Mouse (Mus musculus) G1E (cell line): ENCODE results near the gene Snrk. TPM values are rescaled to one million over a fixed set of nuclear protein-coding genes. Genes with fewer than 3 reads are reported as not detected.

Source experiments
- ATAC-seq: 2 replicates; pipeline ENCODE4 v1.8.0; 2016; ENCODE audit warnings: mild to moderate bottlenecking; ENCODE audit not compliant: insufficient number of reproducible peaks, poor library complexity, low FRiP score, severe bottlenecking; ENCODE audit errors: extremely low read depth
- DNase-seq: peaks from one replicate; pipeline ENCODE4 v3.0.0; 2012; ENCODE audit warnings: low spot score
- H3K27me3 ChIP-seq: 2 replicates; pipeline ENCODE4 v1.6.1; 2012; ENCODE audit warnings: mild to moderate bottlenecking, low read length, inconsistent platforms; ENCODE audit not compliant: insufficient read depth
- H3K36me3 ChIP-seq: replicated peaks from 2 replicates; pipeline ENCODE3; 2012; ENCODE audit warnings: mild to moderate bottlenecking, inconsistent platforms
- H3K4me1 ChIP-seq: 2 replicates; pipeline ENCODE4 v1.6.1; 2012; ENCODE audit warnings: low read depth, low read length, inconsistent platforms, mixed read lengths; ENCODE audit not compliant: insufficient read depth
- H3K4me3 ChIP-seq: 2 replicates; pipeline ENCODE4 v1.5.1; 2012; ENCODE audit warnings: low read depth, mild to moderate bottlenecking, inconsistent platforms, low read length, moderate library complexity, mixed read lengths
- H3K9me3 ChIP-seq: replicated peaks from 2 replicates; pipeline ENCODE4 v1.6.1; 2012; ENCODE audit warnings: inconsistent platforms
- CTCF ChIP-seq: IDR thresholded peaks from 2 replicates; pipeline ENCODE4 v1.5.1; 2012; ENCODE audit warnings: low read depth, low read length, inconsistent platforms, mixed read lengths
- GATA1 ChIP-seq: IDR thresholded peaks from 2 replicates; pipeline ENCODE4 v1.6.1; 2012; ENCODE audit warnings: borderline replicate concordance, low read length, inconsistent platforms, mixed read lengths
- GATA2 ChIP-seq: IDR thresholded peaks from 2 replicates; pipeline ENCODE4 v1.6.1; 2012; ENCODE audit warnings: low read depth, low read length, inconsistent platforms, borderline replicate concordance
- POLR2AphosphoS5 ChIP-seq: IDR thresholded peaks from 2 replicates; pipeline ENCODE4 v1.6.1; 2012; ENCODE audit warnings: low read depth, low read length, inconsistent platforms; ENCODE audit not compliant: insufficient replicate concordance
- TAL1 ChIP-seq: conservative IDR thresholded peaks from 2 replicates; pipeline ENCODE4 v1.6.1; 2012; ENCODE audit warnings: low read depth, low read length, inconsistent platforms, mixed read lengths
- polyA plus RNA-seq: library from polyadenylated mRNA; stranded (reverse); fragments of >175 nt; gene quantifications from 2 replicates; pipeline ENCODE4 v1.2.3, GENCODE M21; 2012
- total RNA-seq, 2 experiments: library from RNA; stranded (forward) in 1 of 2; stranded (reverse) in 1 of 2; fragments of 200-1000 nt in 1 of 2; fragments of >200 nt in 1 of 2; fragmentation: Nextera tagmentation in 1 of 2; gene quantifications; 2 replicates each; pipeline ENCODE4 v1.2.3; 2014 to 2017

Gene Snrk
- total and polyA plus RNA-seq, 3 experiments: 27.8 to 37.2 (median 29.5) TPM

DNA sequence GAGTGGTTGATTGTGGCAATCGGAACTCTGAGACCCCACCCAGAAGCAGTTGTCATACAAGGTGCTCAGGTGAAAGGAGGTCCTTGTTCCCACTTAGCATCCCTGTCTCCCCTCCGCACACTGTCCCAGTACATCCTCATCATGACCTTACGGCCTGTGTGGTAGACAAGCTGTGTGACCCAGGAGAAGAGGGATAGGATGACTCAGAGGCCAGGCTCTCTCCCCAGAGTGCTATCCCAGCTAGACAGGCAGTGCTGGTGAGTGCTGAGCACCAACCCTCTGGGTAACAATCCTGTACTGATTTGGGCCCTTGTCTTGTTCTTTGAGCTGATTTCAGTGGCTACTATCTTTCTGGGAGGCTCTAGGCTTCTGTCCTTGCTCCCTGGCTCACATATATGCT is 81.6 kb downstream of the Snrk start:
- TF ChIP-seq TAL1: no peak
- no peak for TF ChIP-seq GATA2
- TF ChIP-seq CTCF: no peak
- no peak for TF ChIP-seq GATA1
- TF ChIP-seq POLR2AphosphoS5: no peak
- no peak for DNase-seq
- H3K4me1 ChIP-seq: no peaks in the 10 kb centered on the region
- H3K36me3 ChIP-seq: no peaks in the 10 kb centered on the region
- H3K4me3 ChIP-seq: no peak overlapping the region
- peaks cover 3% of the 10 kb centered on the region; the same call in 1 of the 2 replicates for H3K27me3 ChIP-seq
- ATAC-seq: no peak
- no peaks in the 10 kb centered on the region for H3K9me3 ChIP-seq

DNA sequence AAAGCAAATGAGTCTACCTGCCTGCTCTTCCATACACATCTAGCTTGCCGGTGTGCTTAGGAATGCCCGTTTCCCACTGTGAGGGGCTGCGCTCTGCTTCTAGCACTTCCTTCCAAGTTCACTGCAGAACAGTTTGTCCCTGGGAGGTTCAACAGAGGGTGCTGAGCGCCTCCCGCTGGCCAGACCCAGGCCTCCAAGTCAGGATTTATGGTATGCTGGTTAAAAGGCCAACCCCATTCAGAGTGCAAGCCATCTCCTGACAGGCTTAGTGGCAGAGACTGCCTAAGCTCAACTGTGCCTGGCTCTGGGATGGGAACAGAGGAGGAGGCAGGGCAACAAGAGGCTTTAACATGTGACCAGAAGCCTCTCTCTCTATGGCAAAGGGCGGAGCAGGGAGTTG is 82.2 kb downstream of the Snrk start:
- ATAC-seq (no peak), DNase-seq (no peak)
- no peak for TF ChIP-seq POLR2AphosphoS5
- TF ChIP-seq TAL1: no peak
- TF ChIP-seq GATA2: no peak
- no peak for TF ChIP-seq CTCF
- TF ChIP-seq GATA1: no peak
- Histone ChIP-seq H3K4me3 (no peak overlapping the region), H3K4me1 (no peaks in the 10 kb centered on the region), H3K9me3 (no peaks in the 10 kb centered on the region), H3K27me3 (peaks cover 3% of the 10 kb centered on the region; the same call in 1 of the 2 replicates), H3K36me3 (no peaks in the 10 kb centered on the region)

DNA sequence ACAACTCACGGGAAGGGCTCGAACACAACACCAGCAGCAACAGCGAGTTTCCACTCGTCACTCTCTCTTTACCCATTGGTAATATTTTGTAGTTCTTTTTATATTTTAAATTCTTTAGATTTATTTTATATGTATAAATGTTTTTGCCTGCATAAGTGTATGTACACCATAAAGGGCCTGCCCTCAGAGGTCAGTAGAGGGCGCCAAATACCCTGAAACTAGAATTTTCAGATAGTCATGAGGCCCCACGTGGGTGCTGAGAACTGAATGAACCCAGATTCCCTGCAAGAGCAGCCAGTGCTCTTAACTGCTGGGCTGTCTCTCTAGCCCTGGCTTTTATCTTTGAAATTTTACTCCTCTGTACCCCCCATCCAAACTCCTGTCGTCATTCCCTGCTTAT is 87.4 kb downstream of the Snrk start:
- no peak for TF ChIP-seq CTCF
- TF ChIP-seq TAL1: no peak
- TF ChIP-seq GATA1: no peak
- no peak for TF ChIP-seq GATA2
- no peak for TF ChIP-seq POLR2AphosphoS5
- DNase-seq (no peak), ATAC-seq (no peak)

DNA sequence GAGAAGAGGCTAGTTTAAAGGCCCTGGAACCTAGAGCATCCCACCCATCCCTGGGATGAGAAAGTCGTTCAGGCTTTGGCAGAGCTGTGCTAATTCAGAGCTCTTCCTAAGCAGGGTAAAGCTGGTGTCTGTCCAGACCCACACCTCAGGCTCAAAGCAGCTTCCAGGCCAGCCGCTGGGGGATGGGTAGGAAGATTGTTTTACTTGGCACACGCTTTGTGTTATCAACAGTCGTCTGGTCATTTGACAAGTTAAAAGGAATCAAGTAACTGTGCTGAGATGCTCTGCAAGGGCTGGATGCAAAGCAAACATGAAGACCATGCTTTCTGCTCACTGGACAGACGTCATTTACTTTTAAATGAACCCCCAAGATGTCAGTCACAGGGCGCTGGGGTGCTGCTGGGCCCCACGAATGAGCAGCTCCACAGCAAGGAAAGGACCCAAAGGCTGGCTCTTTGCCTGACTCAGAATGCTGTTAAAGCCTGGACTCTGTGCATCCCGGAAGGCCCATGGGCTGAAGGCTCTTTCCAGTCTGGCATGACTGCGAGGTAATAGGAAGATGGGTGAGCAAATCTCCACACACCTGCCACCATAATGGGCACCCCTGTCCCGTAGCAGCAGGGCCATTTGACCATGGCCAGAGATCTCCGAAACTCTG is 88.6 kb downstream of the Snrk start:
- no peak for DNase-seq
- TF ChIP-seq TAL1 (no peak), CTCF (no peak), GATA1 (no peak), GATA2 (no peak), POLR2AphosphoS5 (no peak)
- ATAC-seq: no peak
- H3K27me3 ChIP-seq: no peaks in the 10 kb centered on the region
- H3K4me3 ChIP-seq: no peak overlapping the region
- H3K9me3 ChIP-seq: no peaks in the 10 kb centered on the region
- H3K36me3 ChIP-seq: no peaks in the 10 kb centered on the region
- H3K4me1 ChIP-seq: no peaks in the 10 kb centered on the region

More for the DNA sequence above, 87.4 kb downstream of the Snrk start:
- H3K36me3 ChIP-seq: no peaks in the 10 kb centered on the region
- H3K9me3 ChIP-seq: no peaks in the 10 kb centered on the region
- no peaks in the 10 kb centered on the region for H3K4me1 ChIP-seq
- H3K4me3 ChIP-seq: no peak overlapping the region
- H3K27me3 ChIP-seq: peaks cover 3% of the 10 kb centered on the region; the same call in 1 of the 2 replicates

DNA sequence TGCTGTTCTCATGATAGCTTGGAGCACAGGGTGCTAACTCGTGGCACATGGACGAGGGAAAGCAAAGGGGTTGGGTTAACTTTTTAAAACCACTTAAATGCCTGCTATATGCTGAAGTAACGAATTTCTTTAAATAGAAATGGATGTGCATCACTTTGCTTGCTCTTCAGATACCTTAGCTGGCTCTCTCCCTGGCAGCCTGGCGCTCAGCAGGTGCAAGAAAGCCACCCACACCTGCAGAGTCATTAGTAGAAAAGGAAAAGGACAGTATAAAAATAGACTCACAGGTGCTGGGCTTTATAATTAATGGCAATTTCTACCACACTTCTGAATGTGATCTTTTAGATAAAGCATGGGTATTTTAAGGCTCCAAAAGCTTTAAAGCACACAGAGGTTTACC is 91.2 kb downstream of the Snrk start:
- no peak for TF ChIP-seq POLR2AphosphoS5
- no peak for TF ChIP-seq TAL1
- no peak for TF ChIP-seq GATA2
- no peak for TF ChIP-seq CTCF
- TF ChIP-seq GATA1: no peak
- no peaks in the 10 kb centered on the region for H3K27me3 ChIP-seq
- H3K36me3 ChIP-seq: no peaks in the 10 kb centered on the region
- H3K9me3 ChIP-seq: no peaks in the 10 kb centered on the region
- no peak for DNase-seq
- no peak for ATAC-seq
- H3K4me1 ChIP-seq: no peaks in the 10 kb centered on the region
- H3K4me3 ChIP-seq: no peak overlapping the region

DNA sequence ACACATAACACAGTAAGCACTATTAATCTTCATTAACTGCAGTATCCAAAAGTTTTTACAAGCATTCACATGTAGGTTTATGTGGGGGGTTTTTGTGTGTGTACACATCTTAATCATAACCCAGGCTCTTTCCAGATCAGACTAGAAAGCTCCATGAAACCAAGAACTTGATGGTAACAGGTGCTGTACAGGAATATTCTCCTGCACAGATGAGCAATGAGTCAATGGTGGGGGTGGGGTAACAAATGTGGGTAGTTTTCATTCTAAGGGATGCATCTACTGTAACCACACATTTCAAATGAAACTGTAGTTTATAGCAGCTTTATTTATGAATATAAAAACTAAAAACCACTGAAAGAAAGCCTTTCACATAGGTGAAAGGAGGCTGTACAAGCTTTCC is 98.1 kb downstream of the Snrk start:
- TF ChIP-seq CTCF (no peak), GATA1 (no peak), TAL1 (no peak), POLR2AphosphoS5 (no peak), GATA2 (no peak)
- Histone ChIP-seq H3K4me1 (no peaks in the 10 kb centered on the region), H3K9me3 (no peaks in the 10 kb centered on the region), H3K36me3 (no peaks in the 10 kb centered on the region), H3K4me3 (no peak overlapping the region), H3K27me3 (peaks cover 3% of the 10 kb centered on the region; the same call in 1 of the 2 replicates)
- no peak for DNase-seq
- ATAC-seq: no peak

DNA sequence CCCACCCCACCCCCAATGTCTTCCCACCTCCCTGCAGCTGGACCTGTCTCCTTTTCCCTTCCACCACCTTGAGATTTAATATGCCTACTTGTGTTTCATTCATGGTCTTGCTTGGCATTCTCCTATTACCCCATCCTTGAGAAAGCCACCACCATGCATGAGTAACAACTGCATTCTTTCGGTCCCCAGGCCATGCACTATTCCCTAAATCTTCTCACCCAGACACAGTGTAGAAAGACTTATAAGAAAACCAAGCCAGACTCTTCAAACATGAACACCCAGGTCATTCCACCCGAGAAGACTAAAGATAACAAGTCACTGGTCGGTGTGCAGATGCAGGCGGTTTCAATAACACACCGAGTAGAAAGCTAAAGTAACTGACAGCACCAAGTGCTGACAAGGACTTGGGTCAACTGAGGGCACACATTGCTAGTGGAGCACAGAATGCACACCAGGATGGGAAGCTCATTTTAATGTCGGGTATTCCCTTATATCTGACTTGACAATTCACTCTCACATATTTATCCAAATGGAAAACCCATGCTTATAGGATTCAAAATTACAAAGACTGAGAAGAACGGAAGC is 100.0 kb downstream of the Snrk start:
- H3K36me3 ChIP-seq: no peaks in the 10 kb centered on the region
- ATAC-seq (no peak), DNase-seq (no peak)
- TF ChIP-seq CTCF: no peak
- no peak for TF ChIP-seq POLR2AphosphoS5
- TF ChIP-seq GATA1: no peak
- no peaks in the 10 kb centered on the region for H3K9me3 ChIP-seq
- peaks cover 3% of the 10 kb centered on the region; the same call in 1 of the 2 replicates for H3K27me3 ChIP-seq
- no peaks in the 10 kb centered on the region for H3K4me1 ChIP-seq
- no peak overlapping the region for H3K4me3 ChIP-seq

Other genes starting within 250 kb of the Snrk start
- gene Ackr2, start 218.9 kb upstream of the Snrk start, total RNA-seq (2014; fragmentation: Nextera tagmentation): not detected in 2 replicates
- gene Ackr2, start 218.9 kb upstream of the Snrk start, total RNA-seq (2017): 0.11 and 0.12 TPM in 2 replicates
- gene Ackr2, start 218.9 kb upstream of the Snrk start, polyA plus RNA-seq: not detected in 2 replicates
- not detected in 2 replicates for gene Cyp8b1, start 201.0 kb upstream of the Snrk start, total RNA-seq (2014; fragmentation: Nextera tagmentation)
- gene Cyp8b1, start 201.0 kb upstream of the Snrk start, total RNA-seq (2017): 0.12 TPM in 1 of 2 replicates, not detected in the other
- not detected in 2 replicates for gene Cyp8b1, start 201.0 kb upstream of the Snrk start, polyA plus RNA-seq
- gene Fam198a, start 166.3 kb upstream of the Snrk start, total RNA-seq (2014; fragmentation: Nextera tagmentation): not detected in 2 replicates
- 0.17 TPM in 1 of 2 replicates, not detected in the other for gene Fam198a, start 166.3 kb upstream of the Snrk start, total RNA-seq (2017)
- gene Fam198a, start 166.3 kb upstream of the Snrk start, polyA plus RNA-seq: not detected in 2 replicates
- not detected in 2 replicates for gene Pomgnt2, start 120.2 kb upstream of the Snrk start, total RNA-seq (2014; fragmentation: Nextera tagmentation)
- 0.22 TPM in 1 of 2 replicates, not detected in the other for gene Pomgnt2, start 120.2 kb upstream of the Snrk start, total RNA-seq (2017)
- gene Pomgnt2, start 120.2 kb upstream of the Snrk start, polyA plus RNA-seq: not detected in 2 replicates
- gene Ano10, start 177.2 kb downstream of the Snrk start, total RNA-seq (2014; fragmentation: Nextera tagmentation): 17.3 and 26.8 TPM in 2 replicates
- 8.3 and 9.5 TPM in 2 replicates for gene Ano10, start 177.2 kb downstream of the Snrk start, total RNA-seq (2017)
- 1.2 and 3.2 TPM in 2 replicates for gene Ano10, start 177.2 kb downstream of the Snrk start, polyA plus RNA-seq
- gene Abhd5, start 234.3 kb downstream of the Snrk start, total RNA-seq (2014; fragmentation: Nextera tagmentation): 62.9 and 71.7 TPM in 2 replicates
- 53.2 and 54.7 TPM in 2 replicates for gene Abhd5, start 234.3 kb downstream of the Snrk start, total RNA-seq (2017)
- 20.9 and 25.8 TPM in 2 replicates for gene Abhd5, start 234.3 kb downstream of the Snrk start, polyA plus RNA-seq